Mouse (Mus musculus): ENCODE measurements around the gene Elmo1.

- TF ChIP-seq EP300 (IDR thresholded peaks at IDR 0.05; ENCODE audit: low read depth) (no peak), CTCF (IDR thresholded peaks at IDR 0.05; ENCODE audit: low read depth) (no peak)
Measured at GRCm38 (mm10) chr13:20279889-20280288, 189.5 kb downstream of the Elmo1 start.
